ENCODE assay signal across 17 mouse cellular contexts in the genomic region with DNA sequence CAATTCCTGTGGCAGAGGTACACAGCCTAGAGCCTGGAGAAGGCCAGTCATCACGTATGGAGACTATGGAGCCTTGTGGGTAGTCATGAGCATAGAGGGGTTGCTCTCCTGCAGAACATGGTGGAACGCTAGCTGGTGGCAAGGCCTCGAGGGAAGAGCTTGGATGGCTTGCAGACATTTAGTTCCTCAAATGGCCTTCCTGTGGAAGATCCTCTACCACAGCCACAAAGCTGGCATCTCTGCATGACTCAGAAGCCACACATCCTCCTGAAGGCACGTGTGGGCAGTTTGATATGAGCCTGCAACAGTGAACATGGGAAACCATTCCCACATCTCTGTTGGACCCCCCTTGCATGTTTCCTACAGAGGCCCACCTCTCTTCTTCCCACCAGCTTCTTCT.
DNase-seq lines count a peak whose midpoint lies in the region; ATAC-seq lines count a peak whose summit lies in the region.
"Had no signal": no experiment of that assay in that cellular context is flagged by ENCODE, and none has a peak within 500 bp of the region (broad histone marks: within the 10 kb centered on the region; RNA-seq: fewer than 3 reads in every experiment).

No protein-coding gene starts in this region.

- no peaks in the 10 kb centered on the region for H3K27me3 ChIP-seq in liver, embryonic 11.5 days (replicated peaks; ENCODE audit: control insufficient read depth, insufficient read depth, low read length)
- H3K27me3 ChIP-seq in liver, embryonic 16.5 days (ENCODE audit: control insufficient read depth, insufficient read depth, low read depth, low read length) = no peaks in the 10 kb centered on the region
- H3K27me3 ChIP-seq: forebrain, embryonic 15.5 days; hindbrain, embryonic 15.5 days had no signal

- H3K4me2 ChIP-seq in liver, embryonic 11.5 days = no peak overlapping the region
- no peak overlapping the region for H3K4me2 ChIP-seq in liver, embryonic 16.5 days (ENCODE audit: low read depth, low read length)
- H3K4me2 ChIP-seq: forebrain, embryonic 15.5 days; hindbrain, embryonic 15.5 days; lung, embryonic 14.5 days had no signal

- H3K4me3 ChIP-seq in liver, embryonic 11.5 days (ENCODE audit: low read depth, low read length) = no peak overlapping the region
- no peak overlapping the region for H3K4me3 ChIP-seq in liver, embryonic 16.5 days (ENCODE audit: low read depth, low read length)
- H3K4me3 ChIP-seq: forebrain, embryonic 15.5 days; hindbrain, embryonic 15.5 days had no signal

- peak; percentile 17 for DNase-seq in liver
- DNase-seq in liver, embryonic 11.5 days (ENCODE audit: low spot score) = no peak
- DNase-seq in c-Kit-positive CD71-negative TER-119-negative erythroid progenitor cells, embryonic 14.5 days (ENCODE audit: low read depth) = peak; percentile 44
- no peak for DNase-seq in kidney, postnatal 25 days
- DNase-seq in spleen, adult 18-20 months = no peak
- no peak for DNase-seq in right cerebral cortex, adult 18-20 months
- DNase-seq: cerebellum, adult 11-12 months; kidney, adult 11 months; kidney, postnatal 14 days; layer of hippocampus, postnatal 36 days; left cerebral cortex, postnatal 4 days; lung, embryonic 14.5 days; right cerebral cortex, postnatal 25 days had no signal

- no peak for ATAC-seq in liver, embryonic 11.5 days (replicated peaks; ENCODE audit: low FRiP score)
- 0 out of 2 replicates have a peak, but pooled peaks have one; percentile 11 for ATAC-seq in liver, embryonic 16.5 days (ENCODE audit: low read depth)
- peak; percentile 85 for ATAC-seq in neutrophil, adult 5-6 weeks (ENCODE audit: extremely low read depth, insufficient number of reproducible peaks, low FRiP score, poor library complexity, severe bottlenecking)
- ATAC-seq: forebrain, embryonic 15.5 days had no signal

- 57% methylated on average over 4 of the region's 4 CpGs for WGBS in liver, embryonic 11.5 days
- 23% methylated on average over 4 of the region's 4 CpGs for WGBS in liver, embryonic 16.5 days (ENCODE audit: insufficient replicate concordance)

- no peak overlapping the region for H3K9ac ChIP-seq in liver, embryonic 11.5 days (ENCODE audit: low read depth, low read length)
- no peak overlapping the region for H3K9ac ChIP-seq in liver, embryonic 16.5 days (ENCODE audit: low read depth, low read length)
- H3K9ac ChIP-seq: forebrain, embryonic 15.5 days; hindbrain, embryonic 15.5 days; lung, embryonic 14.5 days had no signal

- no peaks in the 10 kb centered on the region for H3K9me3 ChIP-seq in liver, embryonic 11.5 days (ENCODE audit: control insufficient read depth, low read length)
- H3K9me3 ChIP-seq in liver, embryonic 16.5 days (replicated peaks; ENCODE audit: control insufficient read depth, low read length) = no peaks in the 10 kb centered on the region
- H3K9me3 ChIP-seq: forebrain, embryonic 15.5 days; hindbrain, embryonic 15.5 days had no signal

- no peaks in the 10 kb centered on the region; the same call in none of the 2 replicates for H3K4me1 ChIP-seq in liver, embryonic 11.5 days (replicated peaks; ENCODE audit: control insufficient read depth, insufficient read depth, low read length)
- peaks cover 9% of the 10 kb centered on the region for H3K4me1 ChIP-seq in liver, embryonic 16.5 days (ENCODE audit: control insufficient read depth, low read depth, low read length)
- H3K4me1 ChIP-seq: forebrain, embryonic 15.5 days; hindbrain, embryonic 15.5 days had no signal

- H3K36me3 ChIP-seq in liver, embryonic 11.5 days (ENCODE audit: control insufficient read depth, insufficient read depth, low read length) = no peaks in the 10 kb centered on the region
- no peaks in the 10 kb centered on the region for H3K36me3 ChIP-seq in liver, embryonic 16.5 days (ENCODE audit: control insufficient read depth, insufficient read depth)
- H3K36me3 ChIP-seq: forebrain, embryonic 15.5 days; hindbrain, embryonic 15.5 days had no signal

- H3K27ac ChIP-seq in liver, embryonic 11.5 days (ENCODE audit: low read depth, low read length) = no peak overlapping the region
- peak overlapping the region; percentile 37; the same call in 1 of the 2 replicates for H3K27ac ChIP-seq in liver, embryonic 16.5 days (ENCODE audit: low read length)
- H3K27ac ChIP-seq: forebrain, embryonic 15.5 days; hindbrain, embryonic 15.5 days had no signal

Comparison
In these comparisons a context has a peak if more than half of its experiments do, and no peak if none do; other contexts are left out.
1. DNase-seq: peak in liver (single experiment) and c-Kit-positive CD71-negative TER-119-negative erythroid progenitor cells, embryonic 14.5 days (single experiment); none in liver, embryonic 11.5 days (single experiment), kidney, postnatal 25 days (0 of 2), spleen, adult 18-20 months (0 of 2) and right cerebral cortex, adult 18-20 months (single experiment).